Mouse (Mus musculus): ENCODE data around the gene Tmem30a.

Gene Tmem30a

GRCm38 (mm10) chr9:79795076-79795475 lies 1.8 kb upstream of the Tmem30a start:
- DNase-seq (ENCODE audit: extremely low spot score) = no peak

GRCm38 (mm10) chr9:79785794-79786085 lies 7.6 kb downstream of the Tmem30a start:
- DNase-seq (ENCODE audit: extremely low spot score) = no peak

- DNase-seq (ENCODE audit: extremely low spot score) = no peak
Measured at GRCm38 (mm10) chr9:79784934-79785793, 8.1 kb downstream of the Tmem30a start.

GRCm38 (mm10) chr9:79784439-79784838 lies 8.9 kb downstream of the Tmem30a start:
- no peak for DNase-seq (ENCODE audit: extremely low spot score)

- no peak for DNase-seq (ENCODE audit: extremely low spot score)
Measured at GRCm38 (mm10) chr9:79779354-79779753, 14.0 kb downstream of the Tmem30a start.

GRCm38 (mm10) chr9:79766991-79767545 lies 26.2 kb downstream of the Tmem30a start:
- DNase-seq (ENCODE audit: extremely low spot score) = no peak

- no peak for DNase-seq (ENCODE audit: extremely low spot score)
Measured at GRCm38 (mm10) chr9:79765329-79765728, 28.0 kb downstream of the Tmem30a start.

GRCm38 (mm10) chr9:79762519-79762918 lies 30.8 kb downstream of the Tmem30a start:
- no peak for DNase-seq (ENCODE audit: extremely low spot score)

- no peak for DNase-seq (ENCODE audit: extremely low spot score)
Measured at GRCm38 (mm10) chr9:79760076-79760475, 33.2 kb downstream of the Tmem30a start.

GRCm38 (mm10) chr9:79759385-79760005 lies 33.8 kb downstream of the Tmem30a start, which contains the start of gene Cox7a2:
Cox7a2 (minus strand) TSS chr9:79759878.
- DNase-seq (ENCODE audit: extremely low spot score) = peak; percentile 95

- DNase-seq (ENCODE audit: extremely low spot score) = no peak
Measured at GRCm38 (mm10) chr9:79755311-79755710, 38.0 kb downstream of the Tmem30a start.

- no peak for DNase-seq (ENCODE audit: extremely low spot score)
Measured at GRCm38 (mm10) chr9:79751846-79752245, 41.5 kb downstream of the Tmem30a start.

GRCm38 (mm10) chr9:79750709-79751108 lies 42.6 kb downstream of the Tmem30a start:
- no peak for DNase-seq (ENCODE audit: extremely low spot score)

GRCm38 (mm10) chr9:79745036-79745435 lies 48.3 kb downstream of the Tmem30a start:
- DNase-seq (ENCODE audit: extremely low spot score) = no peak

- DNase-seq (ENCODE audit: extremely low spot score) = no peak
Measured at GRCm38 (mm10) chr9:79735608-79736007, 57.7 kb downstream of the Tmem30a start.

- DNase-seq (ENCODE audit: extremely low spot score) = no peak
Measured at GRCm38 (mm10) chr9:79730301-79730700, 63.0 kb downstream of the Tmem30a start.

GRCm38 (mm10) chr9:79723090-79723489 lies 70.2 kb downstream of the Tmem30a start:
- DNase-seq (ENCODE audit: extremely low spot score) = peak; percentile 46

GRCm38 (mm10) chr9:79721056-79721455 lies 72.3 kb downstream of the Tmem30a start:
- DNase-seq (ENCODE audit: extremely low spot score) = peak; percentile 67

GRCm38 (mm10) chr9:79720143-79720542 lies 73.2 kb downstream of the Tmem30a start:
- peak; percentile 23 for DNase-seq (ENCODE audit: extremely low spot score)

- peak; percentile 60 for DNase-seq (ENCODE audit: extremely low spot score)
Measured at GRCm38 (mm10) chr9:79719451-79719850, 73.9 kb downstream of the Tmem30a start.

All from embryo, embryonic 9.5 days (tissue).